Mouse (Mus musculus) cerebellum, adult 2 months (tissue): ENCODE data around the gene Arsg.

Experiments
- CTCF ChIP-seq: fragments of 200-500 bp; IDR thresholded peaks from 2 replicates; pipeline ENCODE4 v1.5.1; 2011; ENCODE audit warnings: low read depth, mild to moderate bottlenecking, control low read depth, low read length, moderate library complexity, borderline replicate concordance; ENCODE audit not compliant: insufficient read depth
- POLR2A ChIP-seq: fragments of 200-500 bp; IDR thresholded peaks from 2 replicates; pipeline ENCODE4 v1.6.1; 2011; ENCODE audit warnings: low read length, control low read depth, borderline replicate concordance; ENCODE audit not compliant: insufficient read depth

DNA sequence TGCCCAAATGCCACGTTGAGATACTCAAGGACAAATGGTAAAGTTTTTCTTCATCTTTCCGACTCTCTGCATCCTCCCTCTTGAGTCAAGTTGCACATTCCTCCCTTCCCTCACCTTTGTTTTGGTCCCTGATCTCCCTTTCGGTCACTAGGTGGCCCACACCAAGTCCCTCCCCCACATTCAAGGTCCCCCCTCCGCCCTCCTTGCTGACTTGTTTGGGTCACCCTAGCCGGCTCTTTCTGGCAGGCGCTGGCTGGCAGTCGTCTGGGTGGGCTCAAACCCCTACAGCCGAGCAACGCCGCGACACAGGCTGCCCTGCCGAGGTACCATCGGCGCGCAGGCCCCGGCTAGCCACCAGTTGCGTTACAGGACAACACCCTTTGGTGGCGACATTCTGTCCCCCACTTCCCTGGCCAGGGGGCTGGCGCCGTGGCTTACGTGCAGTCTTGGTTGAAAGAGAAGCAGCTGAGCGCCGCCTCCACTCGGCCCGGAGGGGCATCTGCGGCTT is 137.7 kb downstream of the Arsg start:
- no peak for TF ChIP-seq CTCF
- no peak for TF ChIP-seq POLR2A
